In genomic region chr5:73555096-73555852, GRCm38 (mm10) we compare ENCODE assay signal across 21 mouse cellular contexts.
A peak's percentile ranks its signal among the peaks of the same experiment; 100 is the strongest.
DNase-seq lines count a peak whose midpoint lies in the region; ATAC-seq and TF ChIP-seq lines count a peak whose summit lies in the region.
"Had no signal": no experiment of that assay in that cellular context is flagged by ENCODE, and none has a peak within 500 bp of the region (broad histone marks: within the 10 kb centered on the region; RNA-seq: fewer than 3 reads in every experiment).

No protein-coding gene starts in this region.

- no peak overlapping the region for H3K4me3 ChIP-seq in layer of hippocampus, adult 2 months
- no peak overlapping the region for H3K4me3 ChIP-seq in intestine, embryonic 15.5 days (replicated peaks)
- no peak overlapping the region for H3K4me3 ChIP-seq in lung, embryonic 15.5 days
- H3K4me3 ChIP-seq in small intestine, adult 2 months (ENCODE audit: low read depth, low read length): no peak overlapping the region
- H3K4me3 ChIP-seq: hindbrain, embryonic 13.5 days; limb, embryonic 15.5 days; midbrain, embryonic 13.5 days had no signal

- H3K4me2 ChIP-seq in intestine, embryonic 15.5 days (replicated peaks): no peak overlapping the region
- H3K4me2 ChIP-seq in lung, embryonic 15.5 days: no peak overlapping the region
- H3K4me2 ChIP-seq: hindbrain, embryonic 13.5 days; limb, embryonic 15.5 days; midbrain, embryonic 13.5 days had no signal

- no peaks in the 10 kb centered on the region for H3K4me1 ChIP-seq in intestine, embryonic 15.5 days (replicated peaks)
- peaks cover 21% of the 10 kb centered on the region; the same call in 1 of the 2 replicates for H3K4me1 ChIP-seq in lung, embryonic 15.5 days
- peaks cover 9% of the 10 kb centered on the region; the same call in 1 of the 2 replicates for H3K4me1 ChIP-seq in small intestine, adult 2 months (ENCODE audit: control insufficient read depth, insufficient read depth, insufficient read length, low read length)
- H3K4me1 ChIP-seq: limb, embryonic 15.5 days had no signal

- DNase-seq in layer of hippocampus, adult 2 months (ENCODE audit: low spot score in 2 of 2): no peak
- DNase-seq in layer of hippocampus, postnatal 14 days (ENCODE audit: low spot score in 2 of 2): no peak
- DNase-seq in embryo, embryonic 9.5 days (ENCODE audit: extremely low spot score): no peak
- no peak for DNase-seq in retina, embryonic 14.5 days (ENCODE audit: low spot score)
- DNase-seq: B cell, adult 2 months; cerebellum, adult 11-12 months; cerebellum, postnatal 14 days; gastrocnemius, postnatal 14 days; kidney, postnatal 25 days; right cerebral cortex, postnatal 14 days; spleen, adult 18-20 months; thymus, postnatal 14 days had no signal

- no peaks in the 10 kb centered on the region for H3K9me3 ChIP-seq in intestine, embryonic 15.5 days
- no peaks in the 10 kb centered on the region for H3K9me3 ChIP-seq in lung, embryonic 15.5 days
- H3K9me3 ChIP-seq: hindbrain, embryonic 13.5 days; limb, embryonic 15.5 days; midbrain, embryonic 13.5 days had no signal

- H3K27me3 ChIP-seq in intestine, embryonic 15.5 days (replicated peaks): no peaks in the 10 kb centered on the region
- H3K27me3 ChIP-seq in lung, embryonic 15.5 days: no peaks in the 10 kb centered on the region
- no peaks in the 10 kb centered on the region for H3K27me3 ChIP-seq in small intestine, adult 2 months (ENCODE audit: control insufficient read depth, insufficient read depth, low read length)
- H3K27me3 ChIP-seq: CH12.LX; hindbrain, embryonic 13.5 days; limb, embryonic 15.5 days; midbrain, embryonic 13.5 days; Patski had no signal

- no peak for TF ChIP-seq POLR2A in small intestine, adult 2 months (IDR thresholded peaks at IDR 0.05; ENCODE audit: low read depth, low read length)

- ATAC-seq in intestine, embryonic 15.5 days: no peak
- peak; percentile 71 for ATAC-seq in lung, embryonic 15.5 days (ENCODE audit: borderline replicate concordance, extremely low read depth, low FRiP score, low TSS enrichment)
- ATAC-seq: forebrain, embryonic 14.5 days; midbrain, embryonic 13.5 days; Patski had no signal

- peak overlapping the region; percentile 54 for H3K27ac ChIP-seq in layer of hippocampus, adult 2 months
- H3K27ac ChIP-seq in intestine, embryonic 15.5 days: 0 out of 2 replicates have a peak overlapping the region, but pooled peaks have one; percentile 24
- peak overlapping the region; percentile 55 for H3K27ac ChIP-seq in lung, embryonic 15.5 days
- peak overlapping the region; percentile 19 for H3K27ac ChIP-seq in small intestine, adult 2 months (ENCODE audit: insufficient read depth, low read depth, low read length)
- H3K27ac ChIP-seq: hindbrain, embryonic 13.5 days; limb, embryonic 15.5 days; midbrain, embryonic 13.5 days had no signal

- no peak for TF ChIP-seq CTCF in layer of hippocampus, adult 2 months (conservative IDR thresholded peaks at IDR 0.05)
- no peak for TF ChIP-seq CTCF in small intestine, adult 2 months (IDR thresholded peaks at IDR 0.05; ENCODE audit: extremely low read depth, insufficient read length, insufficient replicate concordance, low read depth, low read length)

- WGBS in intestine, embryonic 15.5 days: 64% methylated on average over 8 of the region's 8 CpGs
- 58% methylated on average over 8 of the region's 8 CpGs for WGBS in lung, embryonic 15.5 days
- WGBS in small intestine, adult 2 months: 78% methylated on average over 8 of the region's 8 CpGs

- no peak overlapping the region for H3K9ac ChIP-seq in intestine, embryonic 15.5 days
- H3K9ac ChIP-seq in lung, embryonic 15.5 days: no peak overlapping the region
- H3K9ac ChIP-seq: hindbrain, embryonic 13.5 days; limb, embryonic 15.5 days; midbrain, embryonic 13.5 days had no signal

- 0 out of 2 replicates have a peak, but pooled peaks cover 3% of the 10 kb centered on the region for H3K36me3 ChIP-seq in intestine, embryonic 15.5 days
- peaks cover 6% of the 10 kb centered on the region; the same call in 1 of the 2 replicates for H3K36me3 ChIP-seq in lung, embryonic 15.5 days
- peaks cover 7% of the 10 kb centered on the region for H3K36me3 ChIP-seq in small intestine, adult 2 months (ENCODE audit: control insufficient read depth, insufficient read depth, low read length)
